Mouse (Mus musculus): ENCODE data around the gene Mindy4b-ps. TPM values are rescaled to one million over a fixed set of nuclear protein-coding genes. Genes with fewer than 3 reads are reported as not detected.

Gene Mindy4b-ps
- not detected for polyA plus RNA-seq (2017; shearing (Covaris generic))

GRCm38 (mm10) chr3:58822211-58822610 lies at the start of gene Mindy4b-ps:
Gene Mindy4b-ps, minus strand, starts transcription at chr3:58822311.

Other genes starting within 250 kb of the Mindy4b-ps start
- gene Selenot, start 245.7 kb downstream of the Mindy4b-ps start, polyA plus RNA-seq (2017; shearing (Covaris generic)), result 34.0 TPM
- gene Erich6, start 185.1 kb downstream of the Mindy4b-ps start, polyA plus RNA-seq (2017; shearing (Covaris generic)), result not detected
- 98.5 TPM for gene Siah2, start 129.9 kb downstream of the Mindy4b-ps start, polyA plus RNA-seq (2017; shearing (Covaris generic))
- not detected for gene Clrn1, start 63.0 kb upstream of the Mindy4b-ps start, polyA plus RNA-seq (2017; shearing (Covaris generic))
- 1.4 TPM for gene Med12l, start 183.5 kb upstream of the Mindy4b-ps start, polyA plus RNA-seq (2017; shearing (Covaris generic))